Mouse (Mus musculus) embryonic facial prominence, embryonic 10.5 days (tissue): ENCODE results near the gene Tbc1d13. TPM values are rescaled to one million over a fixed set of nuclear protein-coding genes. Genes with fewer than 3 reads are reported as not detected.
A peak's percentile ranks its signal among the peaks of the same experiment; 100 is the strongest.
"Not testable (repeated sequence)": the region's sequence is repeated elsewhere in the genome, so short reads cannot be mapped to it uniquely, and the experiment has no call there.

ENCODE experiments used
- DNase-seq: peaks from one replicate; pipeline ENCODE4 v3.0.0-alpha.2; 2017; ENCODE audit warnings: low spot score
- H3K27ac ChIP-seq: fragments of 300-500 bp; sonication (generic); replicated peaks from 2 replicates; pipeline ENCODE4 v1.5.1; 2016; ENCODE audit warnings: mild to moderate bottlenecking
- H3K27me3 ChIP-seq: fragments of 300-500 bp; sonication (generic); replicated peaks from 2 replicates; pipeline ENCODE4 v1.6.1; 2016; ENCODE audit warnings: low read depth, mild to moderate bottlenecking; ENCODE audit not compliant: poor library complexity, severe bottlenecking
- H3K36me3 ChIP-seq: fragments of 300-500 bp; sonication (generic); replicated peaks from 2 replicates; pipeline ENCODE4 v1.6.1; 2016; ENCODE audit warnings: mild to moderate bottlenecking, moderate library complexity
- H3K4me1 ChIP-seq: fragments of 300-500 bp; sonication (generic); 2 replicates; pipeline ENCODE4 v1.6.1; 2016
- H3K4me3 ChIP-seq: fragments of 300-500 bp; sonication (generic); 2 replicates; pipeline ENCODE4 v1.5.1; 2016; ENCODE audit warnings: mild to moderate bottlenecking, moderate library complexity
- H3K9me3 ChIP-seq: fragments of 300-500 bp; sonication (generic); 2 replicates; pipeline ENCODE4 v1.6.1; 2016; ENCODE audit warnings: mild to moderate bottlenecking
- WGBS: fragments of 180-500 bp; shearing (Covaris S2); methylation state at CpG from one replicate; pipeline ENCODE4 v1.1.7; 2016; 5-methylcytosine and 5-hydroxymethylcytosine counted together
- polyA plus RNA-seq: library from polyadenylated mRNA; unstranded; fragments of >200 nt; fragmentation: Nextera tagmentation; extraction: Ambion mirVana; gene quantifications from 2 replicates; pipeline ENCODE4 v1.2.1, GENCODE M21; 2016

Gene Tbc1d13
- polyA plus RNA-seq, 1 experiment from 2014 or later: 8.2 TPM

DNA sequence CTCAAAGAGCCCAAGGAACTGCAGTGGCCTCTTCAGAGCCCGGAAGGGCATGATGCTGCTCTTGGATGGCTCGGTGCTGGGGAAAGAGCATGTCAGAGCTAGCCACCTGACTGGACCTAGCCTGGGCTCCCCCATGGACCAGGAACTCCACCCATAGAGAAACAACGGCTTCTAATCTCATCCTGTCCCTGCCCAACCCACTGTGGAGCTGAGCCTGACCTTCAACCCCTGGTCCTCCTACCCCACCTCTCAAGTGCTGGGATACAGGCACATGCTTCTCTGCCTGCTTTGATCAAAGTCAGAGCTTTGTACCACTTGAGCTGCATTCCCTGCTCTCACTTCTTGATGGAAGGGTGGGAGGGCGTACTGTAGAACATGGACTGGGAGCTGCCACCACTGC is 25.3 kb upstream of the Tbc1d13 start:
- Histone ChIP-seq H3K9me3 (no peaks in the 10 kb centered on the region), H3K4me3 (no peak overlapping the region), H3K27me3 (no peaks in the 10 kb centered on the region), H3K27ac (no peak overlapping the region), H3K36me3 (peaks cover 92% of the 10 kb centered on the region), H3K4me1 (no peaks in the 10 kb centered on the region)
- no peak for DNase-seq
- 90% methylated on average over 4 of the region's 4 CpGs for WGBS

DNA sequence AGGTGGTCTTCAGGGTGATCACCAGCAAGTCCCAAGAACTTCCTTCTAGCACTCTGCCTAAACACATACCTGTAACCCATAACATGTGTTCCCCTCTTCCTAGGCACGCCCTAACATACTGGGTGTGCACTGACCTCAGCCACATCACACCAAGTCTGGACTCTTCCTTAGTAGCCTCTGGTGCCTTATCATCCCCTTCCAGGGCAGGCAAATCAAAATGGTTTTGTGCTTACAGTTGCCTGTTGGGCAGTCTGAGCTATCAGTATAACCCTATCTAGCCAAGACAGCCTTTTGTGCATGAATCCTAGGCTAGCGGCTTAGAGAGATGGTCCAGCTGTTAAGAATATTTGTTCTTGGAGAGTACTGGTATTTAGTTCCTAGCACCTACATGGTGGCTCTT is 22.0 kb upstream of the Tbc1d13 start:
- peaks cover 72% of the 10 kb centered on the region for H3K36me3 ChIP-seq
- no peak for DNase-seq
- no peaks in the 10 kb centered on the region for H3K4me1 ChIP-seq
- H3K27ac ChIP-seq: no peak overlapping the region
- 87% methylated on average over 2 of the region's 2 CpGs for WGBS
- H3K4me3 ChIP-seq: no peak overlapping the region
- H3K9me3 ChIP-seq: no peaks in the 10 kb centered on the region
- H3K27me3 ChIP-seq: no peaks in the 10 kb centered on the region

- Histone ChIP-seq H3K4me3 (no peak overlapping the region), H3K27me3 (no peaks in the 10 kb centered on the region), H3K36me3 (peaks cover 61% of the 10 kb centered on the region), H3K27ac (no peak overlapping the region), H3K9me3 (no peaks in the 10 kb centered on the region), H3K4me1 (no peaks in the 10 kb centered on the region)
- DNase-seq: no peak
- WGBS: 97% methylated on average over 5 of the region's 5 CpGs
Measured at GRCm38 (mm10) chr2:30112564-30112963, 21.0 kb upstream of the Tbc1d13 start.

- Histone ChIP-seq H3K27ac (peak overlapping the region; percentile 2; the same call in 1 of the 2 replicates), H3K4me1 (peaks cover 27% of the 10 kb centered on the region), H3K9me3 (no peaks in the 10 kb centered on the region), H3K36me3 (peaks cover 11% of the 10 kb centered on the region; the same call in 1 of the 2 replicates), H3K27me3 (no peaks in the 10 kb centered on the region), H3K4me3 (no peak overlapping the region)
- WGBS: 24% methylated on average over 6 of the region's 6 CpGs
- DNase-seq: no peak
Measured at GRCm38 (mm10) chr2:30119641-30120051, 13.9 kb upstream of the Tbc1d13 start.

DNA sequence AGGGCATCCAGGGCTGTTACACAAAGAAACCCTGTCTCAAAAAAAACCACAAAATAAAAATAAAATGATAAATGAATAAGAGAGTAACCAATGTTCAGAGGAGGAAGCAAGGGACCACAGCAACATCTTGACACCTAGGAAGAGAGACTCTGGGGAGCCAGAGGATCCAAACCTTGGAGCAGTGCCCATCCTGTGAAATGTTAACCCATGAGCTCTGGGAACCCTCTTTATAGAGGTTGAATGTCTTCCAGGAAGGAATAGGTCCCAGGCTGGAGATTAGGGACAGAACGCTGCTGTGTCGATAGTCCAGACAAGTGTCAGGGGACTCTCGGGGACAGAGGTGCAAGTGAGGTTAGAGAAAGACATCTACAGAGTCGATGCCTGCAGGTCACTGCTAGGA is 13.3 kb upstream of the Tbc1d13 start:
- Histone ChIP-seq H3K4me3 (no peak overlapping the region), H3K4me1 (peaks cover 34% of the 10 kb centered on the region), H3K36me3 (peaks cover 9% of the 10 kb centered on the region; the same call in 1 of the 2 replicates), H3K27ac (no peak overlapping the region), H3K27me3 (no peaks in the 10 kb centered on the region), H3K9me3 (no peaks in the 10 kb centered on the region)
- WGBS: 89% methylated on average over 4 of the region's 4 CpGs
- no peak for DNase-seq

DNA sequence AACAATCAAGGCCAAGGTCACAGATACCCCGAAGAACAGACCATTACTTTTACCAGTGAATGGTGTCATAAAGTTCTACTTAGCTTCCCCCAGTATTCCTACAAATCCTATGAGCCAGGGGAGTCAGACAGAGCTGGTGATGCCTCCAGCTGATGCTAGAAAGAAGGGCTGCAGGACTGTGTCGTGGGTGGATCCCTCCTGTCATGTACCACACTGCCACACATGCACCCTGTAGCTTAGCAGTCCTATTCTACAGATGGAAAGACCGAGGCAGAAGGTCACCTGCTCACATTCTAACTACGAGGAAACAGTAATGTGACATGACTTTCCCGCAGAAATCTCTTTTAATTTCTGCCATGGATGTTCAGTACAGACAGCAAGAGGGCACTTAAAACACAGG is 10.8 kb upstream of the Tbc1d13 start:
- WGBS: 82% methylated on average over 5 of the region's 5 CpGs

DNA sequence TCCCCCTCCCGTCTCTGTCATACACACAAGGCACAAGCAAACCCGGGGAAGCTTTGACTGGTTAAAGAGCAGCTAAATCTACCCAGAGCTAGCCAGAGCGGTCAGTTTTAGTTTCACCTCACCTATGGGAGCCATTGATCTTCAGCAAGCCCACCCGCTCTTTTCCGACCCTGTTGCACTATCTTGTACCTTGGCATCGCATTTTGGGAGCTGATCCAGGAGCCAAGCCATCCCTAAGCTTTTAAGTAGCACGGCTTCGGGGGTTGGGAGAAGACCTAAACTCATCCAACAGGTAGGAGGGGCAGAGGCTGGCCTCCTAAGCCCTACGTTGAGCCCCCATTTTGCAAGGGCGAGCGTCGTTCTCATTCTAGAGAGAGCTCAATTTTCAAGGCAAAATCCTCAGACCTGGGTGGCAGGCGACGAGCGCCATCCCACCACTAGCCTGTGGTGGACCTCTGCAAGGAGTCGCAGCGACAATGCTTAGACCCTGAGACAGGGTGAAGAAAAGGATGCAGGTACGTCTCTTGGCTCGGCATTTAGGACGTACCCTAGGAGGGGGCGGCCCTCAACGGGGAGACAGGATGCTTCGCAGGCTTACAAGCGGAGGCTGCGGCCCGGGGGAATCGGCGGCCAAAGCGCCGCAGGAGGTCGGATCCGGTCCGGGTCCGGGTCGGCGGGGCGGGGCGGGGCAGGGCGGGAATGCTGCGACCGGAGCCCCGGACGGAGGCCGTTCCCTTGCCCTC is 9.6 kb upstream of the Tbc1d13 start:
- Histone ChIP-seq H3K4me3 (peak overlapping the region; percentile 97), H3K27ac (peak overlapping the region; percentile 93), H3K36me3 (peaks cover 9% of the 10 kb centered on the region; the same call in 1 of the 2 replicates), H3K4me1 (peaks cover 36% of the 10 kb centered on the region), H3K27me3 (no peaks in the 10 kb centered on the region), H3K9me3 (no peaks in the 10 kb centered on the region)
- WGBS: under 1% methylated on average over 44 of the region's 44 CpGs
- no peak for DNase-seq

More for the DNA sequence above, 10.8 kb upstream of the Tbc1d13 start:
- Histone ChIP-seq H3K27me3 (no peaks in the 10 kb centered on the region), H3K27ac (no peak overlapping the region), H3K36me3 (peaks cover 9% of the 10 kb centered on the region; the same call in 1 of the 2 replicates), H3K4me1 (peaks cover 36% of the 10 kb centered on the region), H3K9me3 (no peaks in the 10 kb centered on the region), H3K4me3 (no peak overlapping the region; the same call in 1 of the 2 replicates)
- DNase-seq: no peak

- Histone ChIP-seq H3K27ac (peak within 1 kb of the TSS; percentile 93), H3K27me3 (no peaks in the 10 kb centered on the region), H3K36me3 (peaks cover 9% of the 10 kb centered on the region; the same call in 1 of the 2 replicates), H3K9me3 (no peaks in the 10 kb centered on the region), H3K4me1 (peaks cover 30% of the 10 kb centered on the region), H3K4me3 (peak within 1 kb of the TSS; percentile 97)
- WGBS: 12% methylated on average over 31 of the region's 31 CpGs
- DNase-seq: peak; percentile 94
Measured at GRCm38 (mm10) chr2:30124472-30125274, 8.9 kb upstream of the Tbc1d13 start, which contains the start of gene Zer1. Gene Zer1, minus strand, starts transcription at chr2:30124585.

GRCm38 (mm10) chr2:30128789-30129188 is 4.8 kb upstream of the Tbc1d13 start:
- Histone ChIP-seq H3K4me1 (peaks cover 25% of the 10 kb centered on the region), H3K9me3 (no peaks in the 10 kb centered on the region), H3K27ac (no peak overlapping the region), H3K36me3 (no peaks in the 10 kb centered on the region), H3K27me3 (no peaks in the 10 kb centered on the region), H3K4me3 (no peak overlapping the region)
- WGBS: 32% methylated on average over 2 of the region's 2 CpGs
- DNase-seq: no peak

DNA sequence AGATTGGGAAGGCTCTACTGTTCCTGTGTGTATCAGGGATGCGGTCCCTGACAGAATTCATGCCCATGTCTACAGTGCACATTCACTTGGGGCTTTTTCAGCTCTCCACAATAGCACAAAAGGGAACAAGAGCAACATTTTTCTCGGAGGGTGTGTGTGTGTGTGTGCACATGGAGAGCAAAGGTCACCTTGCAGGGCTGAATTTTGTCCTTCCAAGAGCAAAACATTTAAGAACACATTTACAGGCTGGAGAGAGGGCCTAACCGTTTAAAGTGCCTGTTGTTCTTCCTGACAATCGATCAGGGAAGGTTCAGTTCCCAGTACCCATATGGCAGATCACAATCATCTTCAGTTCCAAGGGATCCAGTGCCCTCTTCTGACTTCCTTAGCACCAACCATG is 3.4 kb upstream of the Tbc1d13 start:
- Histone ChIP-seq H3K4me1 (peaks cover 25% of the 10 kb centered on the region), H3K27me3 (no peaks in the 10 kb centered on the region), H3K9me3 (no peaks in the 10 kb centered on the region), H3K4me3 (no peak overlapping the region), H3K27ac (no peak overlapping the region), H3K36me3 (peaks cover 5% of the 10 kb centered on the region)
- 84% methylated on average over 4 of the region's 4 CpGs for WGBS
- no peak for DNase-seq

- peaks cover 16% of the 10 kb centered on the region for H3K36me3 ChIP-seq
- H3K27ac ChIP-seq, H3K4me3 ChIP-seq, DNase-seq, H3K9me3 ChIP-seq, H3K27me3 ChIP-seq: not testable (repeated sequence)
- 70% methylated on average over 5 of the region's 5 CpGs for whole genome bisulfite sequencing
- peaks cover 24% of the 10 kb centered on the region for H3K4me1 ChIP-seq
Measured at GRCm38 (mm10) chr2:30131240-30131639, 2.3 kb upstream of the Tbc1d13 start.

- 20% methylated on average over 16 of the region's 16 CpGs for WGBS
- peaks cover 24% of the 10 kb centered on the region for H3K4me1 ChIP-seq
- H3K9me3 ChIP-seq: no peaks in the 10 kb centered on the region
- H3K36me3 ChIP-seq: peaks cover 34% of the 10 kb centered on the region
- H3K27me3 ChIP-seq: no peaks in the 10 kb centered on the region
- no peak for DNase-seq
- peak overlapping the region; percentile 91 for H3K4me3 ChIP-seq
- H3K27ac ChIP-seq: peak overlapping the region; percentile 90
Measured at GRCm38 (mm10) chr2:30132801-30133612, 539 bp upstream of the Tbc1d13 start.
